Mouse (Mus musculus) kidney, adult 11 months (tissue): ENCODE measurements around the gene Pcolce.
A peak's percentile ranks its signal among the peaks of the same experiment; 100 is the strongest.

Experiments
- DNase-seq: peaks from one replicate; pipeline ENCODE4 v3.0.0; 2022

The Pcolce gene

GRCm38 (mm10) chr5:137584976-137585375 lies 28.6 kb downstream of the Pcolce start:
- DNase-seq: peak; percentile 63

- DNase-seq: no peak
Measured at GRCm38 (mm10) chr5:137583670-137584169, 29.9 kb downstream of the Pcolce start.

GRCm38 (mm10) chr5:137582702-137583101 lies 30.9 kb downstream of the Pcolce start:
- no peak for DNase-seq

GRCm38 (mm10) chr5:137580246-137580645 lies 33.3 kb downstream of the Pcolce start:
- no peak for DNase-seq

- no peak for DNase-seq
Measured at GRCm38 (mm10) chr5:137574470-137574901, 39.1 kb downstream of the Pcolce start.

GRCm38 (mm10) chr5:137570691-137571586 lies 42.6 kb downstream of the Pcolce start:
- no peak for DNase-seq

GRCm38 (mm10) chr5:137570181-137570580 lies 43.4 kb downstream of the Pcolce start:
- no peak for DNase-seq

- DNase-seq: peak; percentile 41
Measured at GRCm38 (mm10) chr5:137569665-137570064, 43.9 kb downstream of the Pcolce start, which contains the start of gene Tfr2. Gene Tfr2, plus strand, starts transcription at chr5:137569840.

- no peak for DNase-seq
Measured at GRCm38 (mm10) chr5:137569031-137569430, 44.6 kb downstream of the Pcolce start.

- no peak for DNase-seq
Measured at GRCm38 (mm10) chr5:137568223-137568798, 45.3 kb downstream of the Pcolce start.

GRCm38 (mm10) chr5:137566416-137566815 lies 47.2 kb downstream of the Pcolce start:
- no peak for DNase-seq

- no peak for DNase-seq
Measured at GRCm38 (mm10) chr5:137565744-137566143, 47.8 kb downstream of the Pcolce start.

GRCm38 (mm10) chr5:137562965-137563364 lies 50.6 kb downstream of the Pcolce start:
- DNase-seq: no peak

GRCm38 (mm10) chr5:137561556-137561955 lies 52.0 kb downstream of the Pcolce start:
- DNase-seq: no peak
